Comparison of ENCODE assay signal across 11 mouse cellular contexts in the genomic region with DNA sequence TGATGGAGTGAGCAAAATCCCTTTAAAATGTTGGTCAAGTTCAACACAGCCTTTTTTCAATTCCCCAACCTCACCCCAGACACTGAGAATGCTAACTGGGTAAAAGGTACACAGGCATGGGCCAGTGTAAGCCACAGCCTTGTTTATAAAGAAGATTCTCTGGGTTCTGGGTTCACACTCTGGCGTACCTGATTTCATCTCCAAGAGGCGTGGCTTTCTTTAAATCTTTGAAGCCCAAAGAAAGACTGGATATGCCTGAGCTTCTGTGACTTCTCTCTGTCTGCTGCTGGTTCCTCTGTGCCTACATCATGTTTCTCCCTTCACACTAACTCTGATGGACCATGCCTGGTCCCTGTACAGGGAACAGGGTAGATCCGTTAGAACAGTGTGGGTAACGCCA.
DNase-seq lines count a peak whose midpoint lies in the region; ATAC-seq and TF ChIP-seq lines count a peak whose summit lies in the region.
"Had no signal": no experiment of that assay in that cellular context is flagged by ENCODE, and none has a peak within 500 bp of the region (broad histone marks: within the 10 kb centered on the region; RNA-seq: fewer than 3 reads in every experiment).

No protein-coding gene starts in this region.

- no peaks in the 10 kb centered on the region for H3K36me3 ChIP-seq in hindbrain, embryonic 11.5 days (ENCODE audit: control insufficient read depth, insufficient read depth, low read length)
- H3K36me3 ChIP-seq in hindbrain, embryonic 10.5 days, result no peaks in the 10 kb centered on the region
- H3K36me3 ChIP-seq in embryonic facial prominence, embryonic 13.5 days, result no peaks in the 10 kb centered on the region
- H3K36me3 ChIP-seq in forebrain, embryonic 16.5 days (ENCODE audit: control insufficient read depth, insufficient read depth), result no peaks in the 10 kb centered on the region
- H3K36me3 ChIP-seq in midbrain, embryonic 15.5 days (replicated peaks), result no peaks in the 10 kb centered on the region
- H3K36me3 ChIP-seq: intestine, embryonic 15.5 days; limb, embryonic 15.5 days had no signal

- no peaks in the 10 kb centered on the region for H3K9me3 ChIP-seq in hindbrain, embryonic 11.5 days (ENCODE audit: control insufficient read depth, low read length)
- H3K9me3 ChIP-seq in hindbrain, embryonic 10.5 days, result no peaks in the 10 kb centered on the region
- H3K9me3 ChIP-seq in embryonic facial prominence, embryonic 13.5 days, result no peaks in the 10 kb centered on the region
- H3K9me3 ChIP-seq in forebrain, embryonic 16.5 days (ENCODE audit: control insufficient read depth, low read length), result no peaks in the 10 kb centered on the region
- no peaks in the 10 kb centered on the region for H3K9me3 ChIP-seq in midbrain, embryonic 15.5 days
- H3K9me3 ChIP-seq: intestine, embryonic 15.5 days; limb, embryonic 15.5 days had no signal

- no peak overlapping the region; the same call in 1 of the 2 replicates for H3K4me3 ChIP-seq in hindbrain, embryonic 11.5 days (ENCODE audit: low read depth, low read length)
- no peak overlapping the region for H3K4me3 ChIP-seq in hindbrain, embryonic 10.5 days
- no peak overlapping the region for H3K4me3 ChIP-seq in embryonic facial prominence, embryonic 13.5 days
- no peak overlapping the region; the same call in 1 of the 2 replicates for H3K4me3 ChIP-seq in forebrain, embryonic 16.5 days (replicated peaks; ENCODE audit: low read length)
- H3K4me3 ChIP-seq in midbrain, embryonic 15.5 days, result peak overlapping the region; percentile 51; the same call in 1 of the 2 replicates
- H3K4me3 ChIP-seq in lung, adult 2 months (replicated peaks; ENCODE audit: extremely low read depth, low read depth, low read length), result no peak overlapping the region
- H3K4me3 ChIP-seq: erythroblast, embryonic 14.5 days had no signal

- DNase-seq in hindbrain, embryonic 11.5 days (ENCODE audit: low spot score), result no peak
- DNase-seq in hindbrain, embryonic 10.5 days (ENCODE audit: low spot score), result no peak
- no peak for DNase-seq in thymus, postnatal 14 days
- no peak for DNase-seq in lung, adult 2 months
- DNase-seq: lung, postnatal 36 days had no signal

- peaks cover 9% of the 10 kb centered on the region for H3K27me3 ChIP-seq in hindbrain, embryonic 11.5 days (ENCODE audit: control insufficient read depth, insufficient read depth, low read length)
- peaks cover 54% of the 10 kb centered on the region for H3K27me3 ChIP-seq in hindbrain, embryonic 10.5 days (ENCODE audit: insufficient read depth, poor library complexity, severe bottlenecking)
- peaks cover 46% of the 10 kb centered on the region for H3K27me3 ChIP-seq in embryonic facial prominence, embryonic 13.5 days
- H3K27me3 ChIP-seq in forebrain, embryonic 16.5 days (replicated peaks; ENCODE audit: control insufficient read depth, insufficient read depth, low read length), result peaks cover 25% of the 10 kb centered on the region
- no peaks in the 10 kb centered on the region for H3K27me3 ChIP-seq in midbrain, embryonic 15.5 days (replicated peaks)

- no peak for TF ChIP-seq CTCF in lung, adult 2 months (IDR thresholded peaks at IDR 0.05; ENCODE audit: insufficient read depth, low read length)

- 0 out of 2 replicates have a peak, but pooled peaks cover 3% of the 10 kb centered on the region for H3K4me1 ChIP-seq in hindbrain, embryonic 11.5 days (replicated peaks; ENCODE audit: control insufficient read depth, insufficient read depth, low read length)
- peaks cover 24% of the 10 kb centered on the region for H3K4me1 ChIP-seq in hindbrain, embryonic 10.5 days (replicated peaks)
- peaks cover 11% of the 10 kb centered on the region for H3K4me1 ChIP-seq in embryonic facial prominence, embryonic 13.5 days
- peaks cover 18% of the 10 kb centered on the region for H3K4me1 ChIP-seq in forebrain, embryonic 16.5 days (replicated peaks; ENCODE audit: control insufficient read depth, insufficient read depth, low read length)
- peaks cover 33% of the 10 kb centered on the region for H3K4me1 ChIP-seq in midbrain, embryonic 15.5 days
- no peaks in the 10 kb centered on the region for H3K4me1 ChIP-seq in lung, adult 2 months (ENCODE audit: control insufficient read depth, insufficient read depth, low read length)

- no peak overlapping the region for H3K27ac ChIP-seq in hindbrain, embryonic 11.5 days (ENCODE audit: low read depth, low read length)
- H3K27ac ChIP-seq in hindbrain, embryonic 10.5 days, result no peak overlapping the region
- H3K27ac ChIP-seq in embryonic facial prominence, embryonic 13.5 days, result no peak overlapping the region
- H3K27ac ChIP-seq in forebrain, embryonic 16.5 days (ENCODE audit: low read length), result no peak overlapping the region
- H3K27ac ChIP-seq in midbrain, embryonic 15.5 days, result peak overlapping the region; percentile 88; the same call in 1 of the 2 replicates
- H3K27ac ChIP-seq: intestine, embryonic 15.5 days had no signal

- no peak overlapping the region for H3K9ac ChIP-seq in hindbrain, embryonic 11.5 days (ENCODE audit: low read depth, low read length)
- H3K9ac ChIP-seq in embryonic facial prominence, embryonic 13.5 days, result no peak overlapping the region
- no peak overlapping the region for H3K9ac ChIP-seq in forebrain, embryonic 16.5 days (replicated peaks; ENCODE audit: low read depth, low read length)
- H3K9ac ChIP-seq in midbrain, embryonic 15.5 days, result peak overlapping the region; percentile 60; the same call in 1 of the 2 replicates

- 80% methylated on average over 4 of the region's 4 CpGs for WGBS in hindbrain, embryonic 11.5 days
- WGBS in hindbrain, embryonic 10.5 days, result 66% methylated on average over 4 of the region's 4 CpGs
- 63% methylated on average over 4 of the region's 4 CpGs for WGBS in embryonic facial prominence, embryonic 13.5 days
- 74% methylated on average over 4 of the region's 4 CpGs for WGBS in forebrain, embryonic 16.5 days
- 70% methylated on average over 4 of the region's 4 CpGs for WGBS in midbrain, embryonic 15.5 days
- WGBS in lung, adult 2 months, result 79% methylated on average over 4 of the region's 4 CpGs

- no peak for ATAC-seq in hindbrain, embryonic 11.5 days (ENCODE audit: low FRiP score)
- no peak for ATAC-seq in embryonic facial prominence, embryonic 13.5 days (ENCODE audit: insufficient number of reproducible peaks, insufficient read depth, low FRiP score, low TSS enrichment, low read depth)
- ATAC-seq in forebrain, embryonic 16.5 days, result no peak
- no peak for ATAC-seq in midbrain, embryonic 15.5 days (replicated peaks)

- TF ChIP-seq POLR2A in lung, adult 2 months (IDR thresholded peaks at IDR 0.05; ENCODE audit: borderline replicate concordance, extremely low read depth, low read depth, low read length), result no peak

- H3K4me2 ChIP-seq in hindbrain, embryonic 11.5 days (replicated peaks; ENCODE audit: low read depth, low read length), result peak overlapping the region; percentile 90; the same call in 1 of the 2 replicates
- peak overlapping the region; percentile 96 for H3K4me2 ChIP-seq in embryonic facial prominence, embryonic 13.5 days
- H3K4me2 ChIP-seq in forebrain, embryonic 16.5 days (ENCODE audit: low read length), result 0 out of 2 replicates have a peak overlapping the region, but pooled peaks have one; percentile 98
- peak overlapping the region; percentile 85 for H3K4me2 ChIP-seq in midbrain, embryonic 15.5 days
